Mouse (Mus musculus): ENCODE measurements around the gene Upk1a. TPM values are rescaled to one million over a fixed set of nuclear protein-coding genes. Genes with fewer than 3 reads are reported as not detected.

The Upk1a gene
- total and polyA plus RNA-seq, 3 experiments = 0.47 to 10.9 (median 1.8) TPM

DNA sequence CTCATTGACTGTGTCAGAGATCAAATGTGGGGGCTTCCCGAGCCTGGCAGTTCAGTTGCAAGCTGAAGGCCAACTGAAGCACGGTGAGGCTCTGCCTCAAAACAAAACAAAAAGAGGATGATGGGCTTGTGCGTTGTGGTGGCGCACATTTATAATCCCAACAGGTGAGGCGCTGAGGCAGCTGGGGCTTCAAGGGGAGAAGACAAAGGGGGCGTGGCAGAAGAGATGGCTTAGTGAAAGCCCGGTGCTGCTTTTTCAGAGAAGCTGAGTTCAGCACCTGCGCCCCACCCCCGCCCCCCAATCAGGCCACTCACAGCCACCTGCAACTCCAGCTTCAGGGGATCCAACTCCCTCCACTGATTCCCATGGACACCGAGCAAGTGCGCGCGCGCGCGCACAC is 4.2 kb downstream of the Upk1a start:
- DNase-seq (ENCODE audit: extremely low read depth) = no peak
- peaks cover 0 to 20% of the 10 kb centered on the region in 2 experiments for H3K36me3 ChIP-seq (replicated peaks in 1 of 2; ENCODE audit: control insufficient read depth in 1 of 2, insufficient read depth in 1 of 2, low read length in 1 of 2)
- H3K79me2 ChIP-seq (replicated peaks; ENCODE audit: control insufficient read depth, extremely low read depth, insufficient read depth, poor library complexity, severe bottlenecking) = peaks cover 3% of the 10 kb centered on the region
- no peaks in the 10 kb centered on the region for H3K27me3 ChIP-seq (replicated peaks)
- no peaks in the 10 kb centered on the region for H3K9me3 ChIP-seq (replicated peaks; ENCODE audit: low read length)
- TF ChIP-seq POLR2AphosphoS2 (IDR thresholded peaks at IDR 0.05; ENCODE audit: low read depth, low read length) (no peak), SIN3A (IDR thresholded peaks at IDR 0.05; ENCODE audit: low read length) (no peak), EP300 (IDR thresholded peaks at IDR 0.05; ENCODE audit: low read length) (no peak), ZNF384 (IDR thresholded peaks at IDR 0.05; ENCODE audit: low read depth, low read length) (no peak), JUND (conservative IDR thresholded peaks at IDR 0.05; ENCODE audit: low read depth, low read length) (no peak), UBTF (IDR thresholded peaks at IDR 0.05; ENCODE audit: low read depth, low read length) (no peak), ZMIZ1 (IDR thresholded peaks at IDR 0.05; ENCODE audit: low read depth, low read length) (no peak), USF1 (IDR thresholded peaks at IDR 0.05; ENCODE audit: low read depth, low read length) (no peak), MYC (IDR thresholded peaks at IDR 0.05; ENCODE audit: low read depth, low read length) (no peak), CHD2 (IDR thresholded peaks at IDR 0.05; ENCODE audit: low read length) (no peak), CHD1 (IDR thresholded peaks at IDR 0.05; ENCODE audit: low read depth, low read length) (no peak), GABPA (IDR thresholded peaks at IDR 0.05; ENCODE audit: insufficient replicate concordance, low read depth, low read length) (no peak), HCFC1 (IDR thresholded peaks at IDR 0.05; ENCODE audit: low read depth, low read length) (no peak)
- no peak overlapping the region for H3K4me2 ChIP-seq (ENCODE audit: insufficient read depth, low read depth, poor library complexity, severe bottlenecking)
- no peak overlapping the region for H3K4me3 ChIP-seq (replicated peaks in 1 of 3; ENCODE audit: low read depth in 2 of 3, low read length in 2 of 3, poor library complexity in 1 of 3)
- dilution Hi-C loops (cut with MboI; ENCODE audit: extremely low pct_ligation_motif_present, extremely low pct_unique_long_range_greater_than_20kb, low sequenced_read_pairs) = no loop called here
- in situ Hi-C loops (cut with MboI; ENCODE audit: low pct_ligation_motif_present, low pct_unique_long_range_greater_than_20kb, low sequenced_read_pairs) = loop anchor here (5.0 kb wide), 1 partner anchor 51 kb away; the partner anchor contains the start of gene Lin37
- H3K27ac ChIP-seq (ENCODE audit: insufficient read depth, low read depth) = no peak overlapping the region
- H3K9ac ChIP-seq (ENCODE audit: insufficient read depth, low read depth) = no peak overlapping the region
- H3K4me1 ChIP-seq (ENCODE audit: control insufficient read depth in 1 of 2, insufficient read depth in 2 of 2) = peaks cover 18 to 32% of the 10 kb centered on the region in 2 experiments

DNA sequence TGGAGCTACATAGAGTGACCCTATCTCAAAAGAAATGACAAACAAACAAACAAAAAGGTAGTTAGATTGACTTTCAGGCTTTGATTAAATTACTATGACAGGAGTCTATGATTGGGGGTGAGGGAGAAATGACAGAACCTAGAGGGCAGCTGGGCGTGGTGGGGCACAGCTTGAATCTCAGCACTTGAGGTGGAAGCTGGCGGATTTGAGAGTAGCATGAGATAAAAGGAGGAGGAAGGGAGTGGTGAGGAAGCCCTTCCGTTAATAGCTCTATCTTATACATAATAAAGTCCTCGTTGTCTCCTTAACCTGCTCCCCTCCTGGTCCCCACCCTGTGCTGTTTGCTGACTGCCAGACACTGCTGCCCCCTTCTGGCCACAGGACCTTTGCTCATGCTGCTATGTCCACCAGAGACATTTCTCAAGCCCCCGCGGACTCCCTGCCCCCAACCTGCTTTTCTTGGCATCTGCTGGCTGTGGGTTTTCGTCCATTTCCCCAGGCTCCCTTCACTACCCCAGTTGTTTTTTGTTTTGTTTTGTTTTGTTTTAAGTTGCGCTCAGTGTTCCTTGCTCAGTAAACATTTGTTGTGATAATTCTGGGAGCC is 4.8 kb downstream of the Upk1a start:
- Histone ChIP-seq H3K4me3 (replicated peaks in 1 of 3; ENCODE audit: low read depth in 2 of 3, low read length in 2 of 3, poor library complexity in 1 of 3) (no peak overlapping the region), H3K9me3 (replicated peaks; ENCODE audit: low read length) (no peaks in the 10 kb centered on the region), H3K79me2 (replicated peaks; ENCODE audit: control insufficient read depth, extremely low read depth, insufficient read depth, poor library complexity, severe bottlenecking) (peaks cover 3% of the 10 kb centered on the region), H3K36me3 (replicated peaks in 1 of 2; ENCODE audit: control insufficient read depth in 1 of 2, insufficient read depth in 1 of 2, low read length in 1 of 2) (peaks cover 0 to 26% of the 10 kb centered on the region in 2 experiments), H3K4me1 (ENCODE audit: control insufficient read depth in 1 of 2, insufficient read depth in 2 of 2) (peaks cover 23 to 29% of the 10 kb centered on the region in 2 experiments), H3K9ac (ENCODE audit: insufficient read depth, low read depth) (no peak overlapping the region), H3K4me2 (ENCODE audit: insufficient read depth, low read depth, poor library complexity, severe bottlenecking) (no peak overlapping the region), H3K27me3 (replicated peaks) (no peaks in the 10 kb centered on the region), H3K27ac (ENCODE audit: insufficient read depth, low read depth) (no peak overlapping the region)
- in situ Hi-C loops (cut with MboI; ENCODE audit: low pct_ligation_motif_present, low pct_unique_long_range_greater_than_20kb, low sequenced_read_pairs) (loop anchor here (5.0 kb wide), 1 partner anchor 51 kb away; the partner anchor contains the start of gene Lin37), dilution Hi-C loops (cut with MboI; ENCODE audit: extremely low pct_ligation_motif_present, extremely low pct_unique_long_range_greater_than_20kb, low sequenced_read_pairs) (no loop called here)
- DNase-seq (ENCODE audit: extremely low read depth) = peak; percentile 85
- TF ChIP-seq E2F4 (IDR thresholded peaks at IDR 0.05; ENCODE audit: insufficient replicate concordance, low read depth, low read length) (no peak), MEF2A (IDR thresholded peaks at IDR 0.05; ENCODE audit: borderline replicate concordance, low read depth, low read length) (peak; percentile 51; the same call in 1 of the 2 replicates), ZMIZ1 (IDR thresholded peaks at IDR 0.05; ENCODE audit: low read depth, low read length) (no peak), MAZ (IDR thresholded peaks at IDR 0.05; ENCODE audit: low read depth, low read length) (peak; percentile 99), MAX (IDR thresholded peaks at IDR 0.05; ENCODE audit: low read length) (peak; percentile 56; the same call in 1 of the 2 replicates), MAFK (IDR thresholded peaks at IDR 0.05; ENCODE audit: insufficient replicate concordance, low read length) (no peak), ZNF384 (IDR thresholded peaks at IDR 0.05; ENCODE audit: low read depth, low read length) (no peak), UBTF (IDR thresholded peaks at IDR 0.05; ENCODE audit: low read depth, low read length) (no peak), SIN3A (IDR thresholded peaks at IDR 0.05; ENCODE audit: low read length) (peak; percentile 75), BHLHE40 (IDR thresholded peaks at IDR 0.05; ENCODE audit: low read depth, low read length) (0 out of 2 replicates have a peak, but pooled peaks have one; percentile 33), MXI1 (IDR thresholded peaks at IDR 0.05; ENCODE audit: low read depth, low read length) (0 out of 2 replicates have a peak, but pooled peaks have one; percentile 30), CHD1 (IDR thresholded peaks at IDR 0.05; ENCODE audit: low read depth, low read length) (no peak), POLR2AphosphoS2 (IDR thresholded peaks at IDR 0.05; ENCODE audit: low read depth, low read length) (no peak), PAX5 (IDR thresholded peaks at IDR 0.05; ENCODE audit: low read length) (no peak), POLR2A (IDR thresholded peaks at IDR 0.05; ENCODE audit: low read depth, low read length) (no peak), RCOR1 (conservative IDR thresholded peaks at IDR 0.05; ENCODE audit: low read depth, low read length) (no peak), ZKSCAN1 (IDR thresholded peaks at IDR 0.05; ENCODE audit: borderline replicate concordance, low read depth, low read length) (no peak), HCFC1 (IDR thresholded peaks at IDR 0.05; ENCODE audit: low read depth, low read length) (peak; percentile 39), KAT2A (IDR thresholded peaks at IDR 0.05; ENCODE audit: insufficient replicate concordance, low read length) (no peak), USF2 (conservative IDR thresholded peaks at IDR 0.05; ENCODE audit: low read depth, low read length) (no peak), ETS1 (conservative IDR thresholded peaks at IDR 0.05; ENCODE audit: low read depth, low read length) (no peak), GABPA (IDR thresholded peaks at IDR 0.05; ENCODE audit: insufficient replicate concordance, low read depth, low read length) (no peak), SMC3 (IDR thresholded peaks at IDR 0.05; ENCODE audit: low read depth, low read length) (peak; percentile 97), CHD2 (IDR thresholded peaks at IDR 0.05; ENCODE audit: low read length) (peak; percentile 80), EP300 (IDR thresholded peaks at IDR 0.05; ENCODE audit: low read length) (0 out of 2 replicates have a peak, but pooled peaks have one; percentile 9), NRF1 (IDR thresholded peaks at IDR 0.05; ENCODE audit: low read depth, low read length) (0 out of 2 replicates have a peak, but pooled peaks have one; percentile 23)

All from CH12.LX (cell line).